Mouse (Mus musculus): ENCODE data around the gene Gm10160.
A peak's percentile ranks its signal among the peaks of the same experiment; 100 is the strongest.
"Not testable (repeated sequence)": the region's sequence is repeated elsewhere in the genome, so short reads cannot be mapped to it uniquely, and the experiment has no call there.

The Gm10160 gene

GRCm38 (mm10) chr7:81856221-81856620, 627 bp upstream of the Gm10160 start:
- DNase-seq = no peak

GRCm38 (mm10) chr7:81854568-81855307, 856 bp downstream of the Gm10160 start:
- no peak for DNase-seq

GRCm38 (mm10) chr7:81851706-81852105, 3.9 kb downstream of the Gm10160 start:
- DNase-seq = no peak

GRCm38 (mm10) chr7:81850171-81850570, 5.4 kb downstream of the Gm10160 start:
- DNase-seq = no peak

- DNase-seq = no peak
Observed at GRCm38 (mm10) chr7:81849633-81850032, 6.0 kb downstream of the Gm10160 start.

GRCm38 (mm10) chr7:81849214-81849613, 6.4 kb downstream of the Gm10160 start:
- no peak for DNase-seq

GRCm38 (mm10) chr7:81847777-81848176, 7.8 kb downstream of the Gm10160 start:
- no peak for DNase-seq

GRCm38 (mm10) chr7:81847010-81847409, 8.6 kb downstream of the Gm10160 start:
- no peak for DNase-seq

GRCm38 (mm10) chr7:81846008-81846407, 9.6 kb downstream of the Gm10160 start:
- no peak for DNase-seq

GRCm38 (mm10) chr7:81845313-81845712, 10.3 kb downstream of the Gm10160 start:
- DNase-seq = no peak

- no peak for DNase-seq
Observed at GRCm38 (mm10) chr7:81844801-81845200, 10.8 kb downstream of the Gm10160 start.

GRCm38 (mm10) chr7:81843903-81844302, 11.7 kb downstream of the Gm10160 start:
- DNase-seq = no peak

- no peak for DNase-seq
Observed at GRCm38 (mm10) chr7:81842998-81843397, 12.6 kb downstream of the Gm10160 start.

- DNase-seq = no peak
Observed at GRCm38 (mm10) chr7:81842141-81842540, 13.5 kb downstream of the Gm10160 start.

- DNase-seq = no peak
Observed at GRCm38 (mm10) chr7:81841439-81841838, 14.2 kb downstream of the Gm10160 start.

- no peak for DNase-seq
Observed at GRCm38 (mm10) chr7:81840661-81841181, 14.9 kb downstream of the Gm10160 start.

GRCm38 (mm10) chr7:81839746-81840145, 15.8 kb downstream of the Gm10160 start:
- DNase-seq = no peak

GRCm38 (mm10) chr7:81837771-81838170, 17.8 kb downstream of the Gm10160 start:
- DNase-seq = not testable (repeated sequence)

GRCm38 (mm10) chr7:81835430-81835829, 20.2 kb downstream of the Gm10160 start:
- DNase-seq = no peak

- DNase-seq = no peak
Observed at GRCm38 (mm10) chr7:81834847-81835246, 20.7 kb downstream of the Gm10160 start.

GRCm38 (mm10) chr7:81829379-81829894, 26.2 kb downstream of the Gm10160 start, which contains the start of gene Btbd1:
Gene Btbd1, minus strand, starts transcription at chr7:81829431.
- peak; percentile 89 for DNase-seq

GRCm38 (mm10) chr7:81828681-81829378, 26.8 kb downstream of the Gm10160 start:
- DNase-seq = peak; percentile 71

- DNase-seq = no peak
Observed at GRCm38 (mm10) chr7:81827806-81828667, 27.6 kb downstream of the Gm10160 start.
